Mouse (Mus musculus) megakaryocyte, embryonic 14.5 days (primary cell): ENCODE data around the gene Lilra6. TPM values are rescaled to one million over a fixed set of nuclear protein-coding genes. Genes with fewer than 3 reads are reported as not detected.

ENCODE experiments used
- polyA plus RNA-seq: library from polyadenylated mRNA; stranded (reverse); fragments of >175 nt; gene quantifications from 2 replicates; pipeline ENCODE4 v1.2.3, GENCODE M21; 2012; ENCODE audit warnings: low replicate concordance; ENCODE audit not compliant: insufficient read depth

Gene Lilra6
- polyA plus RNA-seq, 1 experiment: 1.1 TPM

Other genes with a start within 250 kb of the Lilra6 start
- gene Leng1, start 249.7 kb downstream of the Lilra6 start, polyA plus RNA-seq: 5.3 and 22.0 TPM in 2 replicates
- 3.3 and 9.3 TPM in 2 replicates for gene Tmc4, start 237.9 kb downstream of the Lilra6 start, polyA plus RNA-seq
- 60.0 and 93.4 TPM in 2 replicates for gene Tsen34, start 222.6 kb downstream of the Lilra6 start, polyA plus RNA-seq
- gene Mboat7, start 222.0 kb downstream of the Lilra6 start, polyA plus RNA-seq: 210 and 251 TPM in 2 replicates
- 123 and 1,094 TPM in 2 replicates for gene Rps9, start 211.5 kb downstream of the Lilra6 start, polyA plus RNA-seq
- gene Pirb, start 195.1 kb downstream of the Lilra6 start, polyA plus RNA-seq: 14.2 TPM in 1 of 2 replicates, not detected in the other
- gene Gm15448, start 89.8 kb downstream of the Lilra6 start, polyA plus RNA-seq: not detected in 2 replicates
- gene Pira2, start 70.5 kb downstream of the Lilra6 start, polyA plus RNA-seq: 0.23 TPM in 1 of 2 replicates, not detected in the other
- 0.12 TPM in 1 of 2 replicates, not detected in the other for gene Gm14548, start 17.4 kb downstream of the Lilra6 start, polyA plus RNA-seq
- gene Lair1, start 147.7 kb upstream of the Lilra6 start, polyA plus RNA-seq: 0.12 TPM in 1 of 2 replicates, not detected in the other
- not detected in 2 replicates for gene Ttyh1, start 203.9 kb upstream of the Lilra6 start, polyA plus RNA-seq
- 56.6 and 193 TPM in 2 replicates for gene Leng8, start 221.5 kb upstream of the Lilra6 start, polyA plus RNA-seq
- 1.6 and 5.1 TPM in 2 replicates for gene Leng9, start 234.9 kb upstream of the Lilra6 start, polyA plus RNA-seq
- 634 and 2,176 TPM in 2 replicates for gene Cdc42ep5, start 249.4 kb upstream of the Lilra6 start, polyA plus RNA-seq